Mouse (Mus musculus): ENCODE results near the gene Gm9736.
"Not testable (repeated sequence)": the region's sequence is repeated elsewhere in the genome, so short reads cannot be mapped to it uniquely, and the experiment has no call there.

Gm9736 gene

DNA sequence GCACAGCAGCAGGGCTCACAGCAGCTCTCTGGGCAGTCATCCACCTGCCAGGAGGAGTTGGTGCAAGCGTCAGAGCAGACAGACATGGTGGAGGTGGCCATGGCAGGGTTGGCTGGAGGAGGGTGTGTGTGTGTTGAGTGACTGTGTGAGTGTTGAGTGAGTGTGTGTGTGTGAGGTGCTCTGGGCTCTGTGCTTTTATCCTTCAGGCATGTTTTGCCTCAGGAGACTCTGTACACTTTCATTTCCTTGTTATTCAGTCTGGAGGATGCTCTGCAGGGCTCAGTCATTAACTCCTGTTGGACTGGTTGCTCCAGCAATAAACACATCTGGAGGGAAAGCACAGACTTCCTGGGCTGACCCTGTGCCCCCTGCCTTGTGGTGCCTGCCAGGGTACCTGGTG lies at the start of gene Gm9736:
Gene Gm9736, minus strand, starts transcription at position 101 of the 400 bp plus-strand sequence.
- not testable (repeated sequence) for DNase-seq (ENCODE audit: extremely low read depth, low read depth, low spot score)

DNA sequence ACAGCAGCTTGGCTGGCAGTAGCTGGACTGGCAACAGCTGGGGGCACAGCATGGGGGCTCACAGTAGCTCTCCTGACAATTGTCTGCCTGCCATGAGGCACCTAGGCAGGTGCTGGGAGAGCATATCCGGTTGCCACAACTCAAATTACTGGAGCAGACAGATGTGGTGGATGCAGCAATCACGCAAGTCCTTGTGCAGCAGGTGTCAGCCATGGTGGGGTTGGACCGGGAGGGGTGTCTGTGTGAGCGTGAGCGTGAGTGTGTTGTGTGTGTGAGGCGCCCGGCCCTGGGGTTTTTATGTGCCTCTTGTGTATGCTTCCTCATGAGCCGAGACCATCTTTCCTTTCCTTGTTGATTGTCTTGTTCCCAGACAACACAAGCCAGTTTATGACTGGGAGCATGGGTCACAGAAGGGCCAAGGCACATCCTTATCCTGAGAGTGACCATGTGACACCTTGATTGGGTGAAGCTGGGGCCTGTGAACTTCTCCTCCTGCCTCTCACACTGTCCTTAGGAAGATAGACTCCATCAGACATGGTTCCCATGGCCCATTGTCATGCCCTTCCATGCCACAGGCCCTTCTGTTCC lies 47.9 kb upstream of the Gm9736 start, which contains the start of gene Gm19668:
Gene Gm19668, minus strand, starts transcription at position 213 of the 588 bp plus-strand sequence.
- no peak for DNase-seq (ENCODE audit: extremely low read depth, low read depth, low spot score)

DNA sequence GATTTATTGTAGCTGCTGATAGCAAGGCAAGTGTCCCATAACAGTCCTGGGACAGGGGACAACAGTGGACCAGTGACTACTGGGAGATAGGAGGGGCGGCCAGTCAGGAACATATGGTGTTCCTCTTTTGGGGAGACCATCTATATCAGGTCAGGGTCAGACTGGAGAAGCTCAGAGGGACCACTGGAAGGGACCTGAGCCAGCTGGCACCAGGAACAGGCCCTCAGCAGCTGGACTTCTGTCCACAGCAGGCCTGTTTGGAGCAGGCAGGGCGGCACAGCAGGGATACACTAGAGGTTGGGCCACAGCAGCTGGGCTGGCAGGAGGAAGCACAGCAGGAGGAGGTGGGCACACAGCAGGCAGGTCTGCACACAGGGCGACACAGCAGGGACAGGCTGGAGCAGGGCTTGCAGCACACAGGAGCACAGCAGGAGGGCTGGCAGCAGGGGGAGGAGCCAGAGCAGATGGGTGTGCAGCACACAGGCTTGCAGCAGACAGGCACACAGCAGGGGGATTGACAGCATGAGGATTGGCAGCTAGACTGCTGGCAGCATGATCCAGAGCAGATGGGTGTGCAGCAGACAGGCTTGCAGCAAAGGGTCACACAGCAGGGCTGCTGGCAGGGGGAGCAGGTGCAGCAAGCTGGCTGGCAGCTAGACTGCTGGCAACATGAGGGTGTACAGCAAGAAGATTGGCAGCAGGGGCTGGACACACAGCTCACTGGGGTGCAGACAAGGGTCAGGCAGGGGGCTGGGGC lies 47.2 kb upstream of the Gm9736 start:
- DNase-seq (ENCODE audit: extremely low read depth, low read depth, low spot score): not testable (repeated sequence)

DNA sequence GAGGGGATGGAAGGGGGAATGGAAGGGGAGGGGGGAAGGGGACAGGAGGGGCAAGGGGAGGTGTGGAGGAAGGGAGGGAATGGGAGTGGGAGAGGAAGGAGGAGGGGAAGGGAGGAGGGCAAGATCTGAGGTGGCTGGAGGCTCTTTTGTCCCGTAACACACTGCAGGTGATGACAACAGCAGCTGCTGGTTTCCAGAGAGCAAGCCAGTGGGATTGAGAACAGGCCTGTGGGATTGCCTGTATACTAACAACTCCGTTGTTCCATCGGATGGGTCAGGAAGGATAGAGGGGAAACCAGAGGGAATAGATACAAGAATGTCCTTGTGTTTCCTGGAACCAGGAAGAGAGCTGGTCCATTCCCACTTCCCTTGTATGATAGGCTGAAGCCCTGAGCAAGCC lies 46.5 kb upstream of the Gm9736 start:
- no peak for DNase-seq (ENCODE audit: extremely low read depth, low read depth, low spot score)

DNA sequence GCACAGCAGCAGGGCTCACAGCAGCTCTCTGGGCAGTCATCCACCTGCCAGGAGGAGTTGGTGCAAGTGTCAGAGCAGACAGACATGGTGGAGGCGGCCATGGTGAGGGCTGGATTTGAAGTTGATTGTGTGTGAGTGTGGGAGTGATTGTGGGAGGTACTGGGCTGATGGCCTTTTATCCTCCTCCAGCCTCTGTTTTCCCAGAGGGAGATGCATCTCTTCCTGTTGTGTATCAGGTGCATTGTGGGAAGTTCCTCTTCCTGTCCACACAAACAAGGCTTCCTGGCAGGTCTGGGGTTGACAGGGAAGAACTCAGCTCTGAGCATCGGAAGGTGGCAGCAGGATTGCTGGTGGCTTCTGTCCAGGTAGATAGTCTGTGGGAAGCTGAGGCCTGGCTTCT lies 43.8 kb upstream of the Gm9736 start, which contains the start of gene Gm9639:
Gene Gm9639, minus strand, starts transcription at position 101 of the 400 bp plus-strand sequence.
- DNase-seq (ENCODE audit: extremely low read depth, low read depth, low spot score): no peak

DNA sequence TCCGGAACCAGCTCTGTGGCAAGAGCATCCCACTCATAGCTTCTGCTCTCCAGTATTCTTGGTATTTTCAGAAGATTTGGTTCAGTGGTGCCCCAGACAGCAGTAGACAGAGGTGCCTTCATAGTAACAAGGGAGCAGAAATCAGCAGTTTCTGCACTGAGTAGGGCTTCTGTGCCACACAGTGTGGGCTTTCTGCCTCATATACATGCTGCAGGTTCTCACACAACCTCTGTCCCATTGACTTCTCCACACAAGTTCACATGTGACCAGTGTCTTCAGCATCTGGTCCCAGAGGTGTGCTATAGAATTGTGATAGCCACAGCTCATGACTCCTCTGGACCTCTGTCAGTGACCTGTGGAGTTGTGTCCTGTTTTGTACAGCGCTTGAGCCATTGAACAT lies 37.5 kb upstream of the Gm9736 start:
- DNase-seq (ENCODE audit: extremely low read depth, low read depth, low spot score): no peak

DNA sequence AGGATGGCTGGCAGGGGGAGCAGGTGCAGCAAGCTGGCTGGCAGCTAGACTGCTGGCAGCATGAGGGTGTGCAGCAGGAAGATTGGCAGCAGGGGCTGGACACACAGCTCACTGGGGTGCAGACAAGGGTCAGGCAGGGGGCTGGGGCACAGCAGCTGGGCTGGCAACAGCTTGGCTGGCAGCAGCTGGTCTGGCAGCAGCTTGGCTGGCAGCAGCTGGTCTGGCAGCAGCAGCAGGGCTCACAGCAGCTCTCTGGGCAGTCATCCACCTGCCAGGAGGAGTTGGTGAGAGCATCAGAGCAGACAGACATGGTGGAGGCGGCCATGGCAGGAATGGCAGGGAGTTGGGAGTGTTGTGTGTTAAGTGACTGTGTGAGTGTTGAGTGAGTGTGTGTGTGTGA lies 36.7 kb upstream of the Gm9736 start, which contains the start of gene Gm7137:
Gene Gm7137, minus strand, starts transcription at position 325 of the 400 bp plus-strand sequence.
- DNase-seq (ENCODE audit: extremely low read depth, low read depth, low spot score): not testable (repeated sequence)

DNA sequence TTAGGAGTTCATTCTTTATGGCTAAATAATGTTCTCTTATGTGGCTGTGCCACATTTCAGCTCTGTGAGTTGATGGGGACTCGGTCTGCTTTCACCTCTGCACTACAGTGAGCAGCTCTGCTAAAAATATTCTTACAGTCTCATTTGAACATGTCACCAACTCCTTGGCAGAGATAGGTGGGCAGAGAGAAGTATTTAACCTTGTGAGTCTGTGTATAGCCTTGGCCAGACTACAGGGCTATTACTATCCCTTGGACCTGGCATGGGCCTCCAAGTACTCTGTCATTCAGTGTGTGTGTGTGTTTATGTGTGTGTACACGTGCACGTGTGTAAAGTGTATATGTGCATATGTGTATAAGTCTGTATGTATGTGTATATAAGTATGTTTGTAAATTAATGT lies 32.2 kb upstream of the Gm9736 start:
- not testable (repeated sequence) for DNase-seq (ENCODE audit: extremely low read depth, low read depth, low spot score)

DNA sequence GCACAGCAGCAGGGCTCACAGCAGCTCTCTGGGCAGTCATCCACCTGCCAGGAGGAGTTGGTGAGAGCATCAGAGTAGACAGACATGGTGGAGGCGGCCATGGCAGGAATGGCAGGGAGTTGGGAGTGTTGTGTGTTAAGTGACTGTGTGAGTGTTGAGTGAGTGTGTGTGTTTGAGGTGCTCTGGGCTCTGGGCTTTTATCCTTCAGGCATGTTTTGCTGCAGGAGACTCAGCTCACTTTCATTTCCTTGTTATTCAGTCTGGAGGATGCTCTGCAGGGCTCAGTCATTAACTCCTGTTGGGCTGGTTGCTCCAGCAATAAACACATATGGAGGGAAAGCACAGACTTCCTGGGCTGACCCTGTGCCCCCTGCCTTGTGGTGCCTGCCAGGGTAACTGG lies 31.3 kb upstream of the Gm9736 start, which contains the start of gene Gm3250:
Gene Gm3250, minus strand, starts transcription at position 101 of the 400 bp plus-strand sequence.
- DNase-seq (ENCODE audit: extremely low read depth, low read depth, low spot score): not testable (repeated sequence)

DNA sequence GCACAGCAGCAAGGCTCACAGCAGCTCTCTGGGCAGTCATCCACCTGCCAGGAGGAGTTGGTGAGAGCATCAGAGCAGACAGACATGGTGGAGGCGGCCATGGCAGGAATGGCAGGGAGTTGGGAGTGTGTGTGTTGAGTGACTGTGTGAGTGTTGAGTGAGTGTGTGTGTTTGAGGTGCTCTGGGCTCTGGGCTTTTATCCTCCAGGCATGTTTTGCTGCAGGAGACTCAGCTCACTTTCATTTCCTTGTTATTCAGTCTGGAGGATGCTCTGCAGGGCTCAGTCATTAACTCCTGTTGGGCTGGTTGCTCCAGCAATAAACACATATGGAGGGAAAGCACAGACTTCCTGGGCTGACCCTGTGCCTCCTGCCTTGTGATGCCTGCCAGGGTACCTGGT lies 25.7 kb upstream of the Gm9736 start, which contains the start of gene Gm7138:
Gene Gm7138, minus strand, starts transcription at position 101 of the 400 bp plus-strand sequence.
- DNase-seq (ENCODE audit: extremely low read depth, low read depth, low spot score): not testable (repeated sequence)

DNA sequence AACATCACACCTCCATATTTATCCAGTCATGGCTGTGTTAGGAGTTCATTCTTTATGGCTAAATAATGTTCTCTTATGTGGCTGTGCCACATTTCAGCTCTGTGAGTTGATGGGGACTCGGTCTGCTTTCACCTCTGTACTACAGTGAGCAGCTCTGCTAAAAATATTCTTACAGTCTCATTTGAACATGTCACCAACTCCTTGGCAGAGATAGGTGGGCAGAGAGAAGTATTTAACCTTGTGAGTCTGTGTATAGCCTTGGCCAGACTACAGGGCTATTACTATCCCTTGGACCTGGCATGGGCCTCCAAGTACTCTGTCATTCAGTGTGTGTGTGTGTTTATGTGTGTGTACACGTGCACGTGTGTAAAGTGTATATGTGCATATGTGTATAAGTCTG lies 21.0 kb upstream of the Gm9736 start:
- not testable (repeated sequence) for DNase-seq (ENCODE audit: extremely low read depth, low read depth, low spot score)

DNA sequence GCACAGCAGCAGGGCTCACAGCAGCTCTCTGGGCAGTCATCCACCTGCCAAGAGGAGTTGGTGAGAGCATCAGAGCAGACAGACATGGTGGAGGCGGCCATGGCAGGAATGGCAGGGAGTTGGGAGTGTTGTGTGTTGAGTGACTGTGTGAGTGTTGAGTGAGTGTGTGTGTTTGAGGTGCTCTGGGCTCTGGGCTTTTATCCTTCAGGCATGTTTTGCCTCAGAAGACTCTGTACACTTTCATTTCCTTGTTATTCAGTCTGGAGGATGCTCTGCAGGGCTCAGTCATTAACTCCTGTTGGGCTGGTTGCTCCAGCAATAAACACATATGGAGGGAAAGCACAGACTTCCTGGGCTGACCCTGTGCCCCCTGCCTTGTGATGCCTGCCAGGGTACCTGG lies 20.1 kb upstream of the Gm9736 start, which contains the start of gene Gm3238:
Gene Gm3238, minus strand, starts transcription at position 101 of the 400 bp plus-strand sequence.
- not testable (repeated sequence) for DNase-seq (ENCODE audit: extremely low read depth, low read depth, low spot score)

DNA sequence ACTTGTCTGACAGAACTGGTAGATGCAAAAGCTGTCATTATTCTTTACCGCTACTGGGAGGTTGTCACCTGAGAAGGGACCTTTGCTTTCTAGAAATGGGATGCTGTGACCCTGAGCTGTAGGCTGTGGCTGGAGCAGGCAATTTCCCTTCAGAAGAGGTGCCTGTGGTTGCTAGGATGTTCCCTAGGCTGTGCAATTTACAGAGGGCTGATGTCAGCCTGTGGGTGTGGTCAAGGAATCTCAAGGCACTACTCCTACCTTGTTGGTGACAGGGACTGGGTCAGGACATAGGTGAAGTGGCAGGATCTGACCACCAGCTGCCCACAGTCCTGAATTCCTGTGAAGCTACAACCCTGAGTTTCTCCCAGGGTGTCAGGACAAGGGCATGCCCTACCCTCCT lies 18.6 kb upstream of the Gm9736 start:
- DNase-seq (ENCODE audit: extremely low read depth, low read depth, low spot score): no peak

DNA sequence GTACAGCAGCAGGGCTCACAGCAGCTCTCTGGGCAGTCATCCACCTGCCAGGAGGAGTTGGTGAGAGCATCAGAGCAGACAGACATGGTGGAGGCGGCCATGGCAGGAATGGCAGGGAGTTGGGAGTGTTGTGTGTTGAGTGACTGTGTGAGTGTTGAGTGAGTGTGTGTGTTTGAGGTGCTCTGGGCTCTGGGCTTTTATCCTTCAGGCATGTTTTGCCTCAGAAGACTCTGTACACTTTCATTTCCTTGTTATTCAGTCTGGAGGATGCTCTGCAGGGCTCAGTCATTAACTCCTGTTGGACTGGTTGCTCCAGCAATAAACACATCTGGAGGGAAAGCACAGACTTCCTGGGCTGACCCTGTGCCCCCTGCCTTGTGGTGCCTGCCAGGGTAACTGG lies 8.4 kb upstream of the Gm9736 start, which contains the start of gene Gm3233:
Gene Gm3233, minus strand, starts transcription at position 101 of the 400 bp plus-strand sequence.
- DNase-seq (ENCODE audit: extremely low read depth, low read depth, low spot score): not testable (repeated sequence)

DNA sequence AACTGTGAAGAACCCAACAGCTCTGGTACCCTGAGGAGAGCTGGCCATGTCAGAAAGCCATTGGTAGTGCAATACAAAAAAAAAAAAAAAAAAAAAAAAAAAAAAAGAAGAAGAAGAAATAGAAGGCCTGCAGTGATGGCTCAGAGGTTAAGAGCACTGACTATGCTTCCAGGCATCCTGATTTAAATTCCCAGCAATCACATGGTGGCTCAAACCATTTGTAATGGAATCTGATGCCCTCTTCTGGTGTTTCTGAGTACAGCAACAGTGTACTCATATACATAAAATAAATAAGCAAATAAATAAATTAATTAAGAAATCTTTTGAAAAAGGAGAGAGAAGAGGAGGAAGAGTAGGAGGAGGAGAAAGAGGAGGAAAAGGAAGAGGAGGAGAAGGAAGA lies 2.3 kb upstream of the Gm9736 start:
- DNase-seq (ENCODE audit: extremely low read depth, low read depth, low spot score): no peak

DNA sequence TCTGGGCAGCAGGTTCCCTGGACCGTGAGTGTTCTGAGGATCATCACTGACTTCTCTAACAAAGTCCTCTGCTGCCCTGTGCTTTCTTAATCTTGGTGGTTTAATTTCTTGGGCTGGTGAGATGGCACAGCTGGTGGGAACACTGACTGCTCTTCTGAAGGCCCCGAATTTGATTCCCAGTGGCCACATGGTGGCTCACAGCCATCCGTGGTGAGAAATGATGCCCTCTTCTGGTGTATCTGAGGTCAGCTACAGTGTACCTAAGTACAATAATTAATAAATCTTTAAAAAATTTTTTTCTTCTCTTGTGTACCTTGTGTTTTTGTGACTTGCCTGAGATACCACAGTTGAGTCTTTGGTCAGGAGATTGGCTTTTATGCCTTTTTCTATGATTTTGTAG lies 1.2 kb upstream of the Gm9736 start:
- DNase-seq (ENCODE audit: extremely low read depth, low read depth, low spot score): not testable (repeated sequence)

DNA sequence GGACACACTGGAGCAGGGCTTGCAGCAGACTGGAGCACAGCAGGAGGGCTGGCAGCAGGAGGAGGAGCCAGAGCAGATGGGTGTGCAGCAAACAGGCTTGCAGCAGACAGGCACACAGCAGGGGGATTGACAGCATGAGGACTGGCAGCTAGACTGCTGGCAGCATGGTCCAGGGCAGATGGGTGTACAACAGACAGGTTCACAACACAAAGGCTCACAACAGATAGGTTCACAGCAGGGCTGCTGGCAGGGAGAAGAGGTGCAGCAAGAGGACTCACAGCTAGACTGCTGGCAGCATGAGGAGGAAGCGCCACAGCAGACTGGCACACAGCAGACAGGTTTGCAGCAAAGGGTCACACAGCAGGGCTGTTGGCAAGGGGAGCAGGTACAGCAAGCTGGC lies 468 bp downstream of the Gm9736 start:
- DNase-seq (ENCODE audit: extremely low read depth, low read depth, low spot score): not testable (repeated sequence)

DNA sequence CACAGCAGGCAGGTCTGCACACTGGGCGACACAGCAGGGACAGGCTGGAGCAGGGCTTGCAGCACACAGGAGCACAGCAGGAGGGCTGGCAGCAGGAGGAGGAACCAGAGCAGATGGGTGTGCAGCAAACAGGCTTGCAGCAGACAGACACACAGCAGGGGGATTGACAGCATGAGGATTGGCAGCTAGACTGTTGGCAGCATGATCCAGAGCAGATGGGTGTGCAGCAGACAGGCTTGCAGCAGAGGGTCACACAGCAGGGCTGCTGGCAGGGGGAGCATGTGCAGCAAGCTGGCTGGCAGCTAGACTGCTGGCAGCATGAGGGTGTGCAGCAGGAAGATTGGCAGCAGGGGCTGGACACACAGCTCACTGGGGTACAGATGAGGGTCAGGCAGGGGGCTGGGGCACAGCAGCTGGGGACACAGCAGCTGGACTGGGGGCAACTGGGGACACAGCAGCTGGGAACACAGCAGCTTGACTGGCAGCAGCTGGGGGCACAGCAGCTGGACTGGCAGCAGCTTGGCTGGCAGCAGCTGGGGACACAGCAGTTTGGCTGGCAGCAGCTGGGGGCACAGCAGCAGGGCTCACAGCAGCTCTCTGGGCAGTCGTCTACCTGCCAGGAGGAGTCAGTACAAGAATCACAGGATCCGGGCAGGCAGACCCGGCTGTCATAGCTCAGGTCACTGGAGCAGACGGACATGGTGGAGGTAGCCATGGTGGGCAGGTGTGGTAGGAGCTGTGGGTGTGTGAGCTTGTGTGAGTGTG lies 9.0 kb downstream of the Gm9736 start, which contains the start of gene Gm18596:
Gene Gm18596, minus strand, starts transcription at position 715 of the 765 bp plus-strand sequence.
- DNase-seq (ENCODE audit: extremely low read depth, low read depth, low spot score): not testable (repeated sequence)

DNA sequence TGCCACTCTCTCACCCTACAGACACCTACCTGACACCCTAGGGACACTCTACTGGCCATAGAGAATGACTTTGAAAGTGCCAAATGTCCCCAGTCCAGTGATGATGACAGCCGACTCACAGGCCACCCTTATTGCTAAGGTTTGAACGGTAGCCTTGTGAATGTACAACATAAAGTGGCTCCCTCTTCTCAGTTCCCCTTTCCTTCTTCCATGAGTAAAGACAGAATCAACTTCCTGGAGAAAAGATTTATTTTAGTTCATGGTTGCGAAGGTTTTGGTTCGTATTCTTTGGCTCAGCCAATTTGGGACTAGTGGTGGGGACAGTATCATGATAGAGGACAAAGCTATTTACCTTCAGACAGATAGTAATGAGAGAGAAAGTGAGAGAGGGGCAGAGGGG lies 12.2 kb downstream of the Gm9736 start:
- DNase-seq (ENCODE audit: extremely low read depth, low read depth, low spot score): no peak

DNA sequence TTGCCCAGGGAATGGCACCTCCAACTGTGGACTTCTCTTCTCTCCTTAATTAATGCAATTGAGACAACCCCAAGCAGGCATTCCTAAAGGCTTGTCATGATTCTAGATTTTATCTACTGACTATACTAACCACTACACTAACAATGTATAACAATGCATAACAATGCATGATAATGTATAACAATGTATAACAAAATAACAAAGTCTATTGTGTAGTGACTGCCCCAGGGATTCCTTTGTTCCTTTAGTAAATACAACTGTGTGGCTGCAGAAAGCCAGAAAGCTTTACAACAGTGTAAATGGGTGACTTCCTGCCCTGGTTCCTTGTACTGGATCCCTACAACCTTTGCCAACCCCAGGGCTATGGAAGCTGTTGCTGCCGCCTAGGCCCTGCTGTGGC lies 15.2 kb downstream of the Gm9736 start:
- DNase-seq (ENCODE audit: extremely low read depth, low read depth, low spot score): no peak

DNA sequence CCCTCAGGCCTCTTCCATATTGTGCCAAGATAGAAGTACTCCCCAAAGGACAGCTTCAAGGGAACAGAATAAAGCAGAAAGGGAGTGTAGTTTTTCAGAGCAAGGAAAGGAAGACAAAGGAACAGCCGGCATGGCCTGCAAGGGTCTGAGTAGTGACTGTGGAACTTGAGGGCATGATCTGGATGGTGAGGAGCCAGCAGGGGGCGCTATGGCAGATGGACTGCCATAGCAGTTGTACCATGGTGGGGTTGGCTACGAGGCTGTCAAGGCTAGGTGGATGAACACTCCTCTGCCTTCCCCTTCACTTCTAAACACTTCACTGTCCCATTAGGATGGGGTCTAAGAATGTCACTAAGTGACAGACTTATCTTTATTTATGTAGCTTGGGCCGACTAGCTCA lies 21.9 kb downstream of the Gm9736 start:
- no peak for DNase-seq (ENCODE audit: extremely low read depth, low read depth, low spot score)
